Mouse (Mus musculus) hindbrain, embryonic 15.5 days (tissue): ENCODE measurements around the gene Bace1. TPM values are rescaled to one million over a fixed set of nuclear protein-coding genes. Genes with fewer than 3 reads are reported as not detected.

Experiments
- ATAC-seq: fragments of 200-750 bp; cut with Nextera tagmentation; 2 replicates; pipeline ENCODE4 v1.8.0; 2017; ENCODE audit warnings: low read depth, moderate number of reproducible peaks, moderate TSS enrichment; ENCODE audit not compliant: low FRiP score
- H3K27ac ChIP-seq: fragments of 300-500 bp; sonication (generic); replicated peaks from 2 replicates; pipeline ENCODE4 v1.5.1; 2015; ENCODE audit warnings: mild to moderate bottlenecking, inconsistent platforms
- H3K27me3 ChIP-seq: fragments of 300-500 bp; sonication (generic); 2 replicates; pipeline ENCODE4 v1.6.1; 2015; ENCODE audit warnings: control low read depth, inconsistent platforms
- H3K36me3 ChIP-seq: fragments of 300-500 bp; sonication (generic); 2 replicates; pipeline ENCODE4 v1.6.1; 2015; ENCODE audit warnings: control low read depth, inconsistent platforms
- H3K4me1 ChIP-seq: fragments of 300-500 bp; sonication (generic); replicated peaks from 2 replicates; pipeline ENCODE4 v1.6.1; 2015; ENCODE audit warnings: control low read depth, inconsistent platforms
- H3K4me2 ChIP-seq: fragments of 300-500 bp; sonication (generic); 2 replicates; pipeline ENCODE4 v1.6.1; 2015; ENCODE audit warnings: moderate library complexity, mild to moderate bottlenecking, inconsistent platforms
- H3K4me3 ChIP-seq: fragments of 300-500 bp; sonication (generic); 2 replicates; pipeline ENCODE4 v1.5.1; 2015; ENCODE audit warnings: mild to moderate bottlenecking, inconsistent platforms
- H3K9ac ChIP-seq: fragments of 300-500 bp; sonication (generic); 2 replicates; pipeline ENCODE4 v1.6.1; 2015; ENCODE audit warnings: inconsistent platforms
- H3K9me3 ChIP-seq: fragments of 300-500 bp; sonication (generic); 2 replicates; pipeline ENCODE4 v1.6.1; 2016; ENCODE audit warnings: control low read depth, inconsistent platforms
- WGBS: fragments of 180-500 bp; shearing (Covaris S2); methylation state at CpG from one replicate; pipeline ENCODE4 v1.1.7; 2015; 5-methylcytosine and 5-hydroxymethylcytosine counted together
- polyA plus RNA-seq: library from polyadenylated mRNA; unstranded; fragments of >200 nt; fragmentation: Nextera tagmentation; extraction: Ambion mirVana; gene quantifications from 2 replicates; pipeline ENCODE4 v1.2.1, GENCODE M21; 2015

Gene Bace1
- polyA plus RNA-seq = 52.2 and 53.1 TPM in 2 replicates

DNA sequence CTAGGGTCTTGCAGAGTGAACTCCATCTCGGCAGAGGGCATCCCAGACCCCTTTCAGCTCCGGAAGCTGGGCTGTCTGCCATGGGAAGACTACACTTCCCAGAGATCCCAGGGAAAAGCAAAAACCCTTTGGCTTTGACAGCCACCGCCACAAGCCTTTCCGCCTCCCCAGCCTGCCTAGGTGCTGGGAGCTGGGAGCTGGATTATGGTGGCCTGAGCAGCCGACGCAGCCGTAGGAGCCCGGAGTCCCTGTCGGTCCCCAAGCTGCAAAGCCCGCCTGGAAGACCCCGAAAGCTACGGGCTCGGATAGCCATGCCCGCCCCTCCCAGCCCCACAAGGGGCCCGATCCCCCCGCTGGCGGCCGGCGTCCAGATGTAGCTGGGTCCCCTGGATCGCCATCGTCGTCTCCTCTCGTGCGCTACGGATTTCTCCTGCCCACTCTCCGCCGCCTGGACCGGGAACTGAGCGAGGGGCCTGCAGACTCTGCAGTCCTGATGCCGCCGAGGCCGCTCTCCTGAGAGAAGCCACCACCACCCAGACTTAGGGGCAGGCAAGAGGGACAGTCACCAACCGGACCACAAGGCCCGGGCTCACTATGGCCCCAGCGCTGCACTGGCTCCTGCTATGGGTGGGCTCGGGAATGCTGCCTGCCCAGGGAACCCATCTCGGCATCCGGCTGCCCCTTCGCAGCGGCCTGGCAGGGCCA, at the start of gene Bace1:
Bace1 (plus strand) TSS at position 147 of the 705 bp plus-strand sequence.
- no peaks in the 10 kb centered on the region for H3K36me3 ChIP-seq
- WGBS = under 1% methylated on average over 40 of the region's 40 CpGs
- peak within 1 kb of the TSS; percentile 94 for H3K9ac ChIP-seq
- H3K27ac ChIP-seq = peak within 1 kb of the TSS; percentile 86
- peaks cover 42% of the 10 kb centered on the region for H3K4me1 ChIP-seq
- peak within 1 kb of the TSS; percentile 94 for H3K4me3 ChIP-seq
- no peaks in the 10 kb centered on the region for H3K27me3 ChIP-seq
- peak; percentile 91 for ATAC-seq
- H3K9me3 ChIP-seq = no peaks in the 10 kb centered on the region
- peak within 1 kb of the TSS; percentile 94 for H3K4me2 ChIP-seq

- Histone ChIP-seq H3K4me3 (no peak overlapping the region), H3K4me2 (no peak overlapping the region), H3K9me3 (no peaks in the 10 kb centered on the region), H3K4me1 (peaks cover 17% of the 10 kb centered on the region), H3K36me3 (no peaks in the 10 kb centered on the region), H3K27ac (0 out of 2 replicates have a peak overlapping the region, but pooled peaks have one; percentile 37), H3K27me3 (no peaks in the 10 kb centered on the region), H3K9ac (no peak overlapping the region)
- ATAC-seq = no peak
- 63% methylated on average over 8 of the region's 8 CpGs for WGBS
Measured at GRCm38 (mm10) chr9:45791456-45792142, 46.8 kb upstream of the Bace1 start.

- H3K4me2 ChIP-seq = no peak overlapping the region
- no peaks in the 10 kb centered on the region for H3K36me3 ChIP-seq
- H3K27ac ChIP-seq = peak overlapping the region; percentile 44
- H3K4me1 ChIP-seq = peaks cover 15% of the 10 kb centered on the region
- no peak overlapping the region for H3K4me3 ChIP-seq
- H3K9ac ChIP-seq = no peak overlapping the region
- no peak for ATAC-seq
- H3K9me3 ChIP-seq = no peaks in the 10 kb centered on the region
- H3K27me3 ChIP-seq = no peaks in the 10 kb centered on the region
- WGBS = 63% methylated on average over 1 of the region's 1 CpGs
Measured at GRCm38 (mm10) chr9:45792235-45792634, 46.1 kb upstream of the Bace1 start.

- H3K4me1 ChIP-seq = peaks cover 22% of the 10 kb centered on the region
- ATAC-seq = no peak; the same call in 1 of the 2 replicates
- H3K27ac ChIP-seq = peak overlapping the region; percentile 56
- H3K4me3 ChIP-seq = no peak overlapping the region
- H3K36me3 ChIP-seq = no peaks in the 10 kb centered on the region
- no peak overlapping the region for H3K4me2 ChIP-seq
- H3K9ac ChIP-seq = no peak overlapping the region
- 70% methylated on average over 6 of the region's 6 CpGs for WGBS
- H3K27me3 ChIP-seq = no peaks in the 10 kb centered on the region
- no peaks in the 10 kb centered on the region for H3K9me3 ChIP-seq
Measured at GRCm38 (mm10) chr9:45793697-45794096, 44.7 kb upstream of the Bace1 start.

DNA sequence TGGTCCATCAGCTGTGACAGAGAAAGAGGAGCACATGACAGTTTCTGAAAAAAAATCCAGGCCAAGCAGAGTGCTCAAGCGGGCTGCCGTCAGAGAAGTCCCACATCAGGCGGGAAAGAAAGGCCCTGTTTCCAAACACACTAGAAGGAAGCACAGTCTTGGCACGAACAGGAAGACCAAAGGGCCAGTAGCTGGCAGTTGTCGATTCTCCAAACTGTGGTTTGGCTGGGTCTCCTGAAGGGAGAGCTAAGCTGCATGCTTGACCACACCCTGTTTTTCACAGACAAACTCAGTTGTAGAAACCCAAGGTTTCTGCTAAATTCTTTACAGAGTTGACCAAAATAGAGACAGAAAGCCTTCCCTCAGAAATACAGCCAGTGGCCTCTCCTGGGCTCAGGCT, 42.7 kb upstream of the Bace1 start:
- WGBS = 84% methylated on average over 5 of the region's 5 CpGs
- Histone ChIP-seq H3K9me3 (no peaks in the 10 kb centered on the region), H3K27me3 (no peaks in the 10 kb centered on the region), H3K9ac (no peak overlapping the region), H3K27ac (no peak overlapping the region), H3K36me3 (no peaks in the 10 kb centered on the region), H3K4me2 (no peak overlapping the region), H3K4me3 (no peak overlapping the region), H3K4me1 (peaks cover 28% of the 10 kb centered on the region)
- ATAC-seq = no peak

- no peak for ATAC-seq
- Histone ChIP-seq H3K36me3 (0 out of 2 replicates have a peak, but pooled peaks cover 2% of the 10 kb centered on the region), H3K9me3 (no peaks in the 10 kb centered on the region), H3K4me3 (no peak overlapping the region), H3K27ac (no peak overlapping the region), H3K9ac (no peak overlapping the region), H3K4me2 (no peak overlapping the region), H3K4me1 (peaks cover 24% of the 10 kb centered on the region), H3K27me3 (no peaks in the 10 kb centered on the region)
- 68% methylated on average over 3 of the region's 3 CpGs for WGBS
Measured at GRCm38 (mm10) chr9:45797271-45797670, 41.1 kb upstream of the Bace1 start.

GRCm38 (mm10) chr9:45798467-45799164, 39.8 kb upstream of the Bace1 start:
- ATAC-seq = peak; percentile 74
- no peak overlapping the region for H3K4me2 ChIP-seq
- no peaks in the 10 kb centered on the region for H3K9me3 ChIP-seq
- 0 out of 2 replicates have a peak, but pooled peaks cover 2% of the 10 kb centered on the region for H3K36me3 ChIP-seq
- peak overlapping the region; percentile 44; the same call in 1 of the 2 replicates for H3K27ac ChIP-seq
- H3K27me3 ChIP-seq = no peaks in the 10 kb centered on the region
- 15% methylated on average over 13 of the region's 13 CpGs for WGBS
- 0 out of 2 replicates have a peak overlapping the region, but pooled peaks have one; percentile 8 for H3K9ac ChIP-seq
- peaks cover 21% of the 10 kb centered on the region for H3K4me1 ChIP-seq
- no peak overlapping the region for H3K4me3 ChIP-seq

DNA sequence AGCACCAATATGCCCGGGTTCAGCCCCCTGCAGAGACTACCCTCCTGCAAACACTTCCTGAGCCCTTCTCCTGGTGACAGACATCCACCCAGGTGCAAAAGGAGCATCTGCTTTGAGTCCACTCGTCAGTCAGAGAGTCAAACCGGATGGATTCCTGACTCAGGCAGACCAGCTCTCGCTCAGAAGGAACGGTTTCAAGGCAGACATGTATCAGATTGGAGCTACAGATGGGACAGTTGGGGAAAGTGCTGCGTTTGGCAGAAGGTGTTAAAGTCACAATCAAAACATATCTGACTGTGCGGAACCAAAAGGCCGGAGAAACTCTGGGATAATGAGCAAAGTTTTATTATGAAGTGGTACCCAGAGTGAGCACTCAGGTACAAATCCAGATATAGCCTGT, 39.0 kb upstream of the Bace1 start:
- ATAC-seq = no peak
- no peaks in the 10 kb centered on the region for H3K9me3 ChIP-seq
- 79% methylated on average over 8 of the region's 8 CpGs for WGBS

GRCm38 (mm10) chr9:45803070-45803774, 35.2 kb upstream of the Bace1 start:
- no peak for ATAC-seq

More for the DNA sequence above, 39.0 kb upstream of the Bace1 start:
- peaks cover 14% of the 10 kb centered on the region for H3K4me1 ChIP-seq
- no peaks in the 10 kb centered on the region for H3K27me3 ChIP-seq
- H3K36me3 ChIP-seq = peaks cover 4% of the 10 kb centered on the region; the same call in 1 of the 2 replicates
- H3K4me3 ChIP-seq = no peak overlapping the region
- no peak overlapping the region for H3K27ac ChIP-seq
- no peak overlapping the region for H3K4me2 ChIP-seq
- no peak overlapping the region for H3K9ac ChIP-seq

GRCm38 (mm10) chr9:45806847-45807246, 31.5 kb upstream of the Bace1 start:
- Histone ChIP-seq H3K27ac (no peak overlapping the region), H3K27me3 (no peaks in the 10 kb centered on the region), H3K4me2 (no peak overlapping the region), H3K4me1 (no peaks in the 10 kb centered on the region; the same call in 1 of the 2 replicates), H3K36me3 (peaks cover 4% of the 10 kb centered on the region; the same call in 1 of the 2 replicates), H3K4me3 (no peak overlapping the region), H3K9me3 (no peaks in the 10 kb centered on the region), H3K9ac (no peak overlapping the region)
- ATAC-seq = no peak
- 93% methylated on average over 11 of the region's 11 CpGs for WGBS

More at GRCm38 (mm10) chr9:45803070-45803774, 35.2 kb upstream of the Bace1 start:
- Histone ChIP-seq H3K9ac (no peak overlapping the region), H3K36me3 (peaks cover 7% of the 10 kb centered on the region; the same call in 1 of the 2 replicates), H3K4me2 (no peak overlapping the region), H3K27me3 (no peaks in the 10 kb centered on the region), H3K9me3 (no peaks in the 10 kb centered on the region), H3K4me3 (no peak overlapping the region), H3K27ac (no peak overlapping the region), H3K4me1 (peaks cover 11% of the 10 kb centered on the region)
- WGBS = 74% methylated on average over 21 of the region's 21 CpGs

DNA sequence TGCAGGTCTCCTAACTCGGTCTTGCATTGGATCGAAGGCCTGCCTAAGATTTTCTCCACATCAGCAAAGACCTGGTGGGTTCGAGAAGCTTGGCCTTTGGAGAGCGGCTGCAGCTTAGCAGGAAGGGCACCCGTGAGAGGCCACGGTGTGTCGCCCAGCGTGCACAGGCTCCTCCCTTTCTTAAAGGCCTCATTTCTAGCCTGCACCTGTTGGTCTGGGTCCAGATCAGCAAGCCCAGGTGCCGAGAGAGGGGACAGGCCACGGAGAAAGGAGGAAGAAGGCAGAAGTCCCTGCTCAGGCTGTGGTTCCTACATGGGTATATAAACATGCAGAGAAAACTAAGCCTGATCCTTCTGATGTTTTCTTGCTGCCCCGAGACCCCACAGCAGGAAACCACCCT, 31.0 kb upstream of the Bace1 start:
- Histone ChIP-seq H3K27ac (no peak overlapping the region), H3K9ac (no peak overlapping the region), H3K4me3 (no peak overlapping the region), H3K36me3 (peaks cover 4% of the 10 kb centered on the region; the same call in 1 of the 2 replicates), H3K4me2 (no peak overlapping the region), H3K27me3 (no peaks in the 10 kb centered on the region), H3K9me3 (no peaks in the 10 kb centered on the region), H3K4me1 (no peaks in the 10 kb centered on the region; the same call in 1 of the 2 replicates)
- no peak for ATAC-seq
- WGBS = 90% methylated on average over 11 of the region's 11 CpGs
